Mouse (Mus musculus) kidney, postnatal 10 days (tissue): ENCODE results near the gene Stard10.

Experiments
- DNase-seq: peaks from one replicate; pipeline ENCODE4 v3.0.0; 2021; ENCODE audit warnings: mixed read lengths

The Stard10 gene

GRCm38 (mm10) chr7:101332045-101332831 is 15.4 kb downstream of the Stard10 start:
- DNase-seq = no peak

GRCm38 (mm10) chr7:101335228-101335627 is 18.3 kb downstream of the Stard10 start:
- DNase-seq = no peak

GRCm38 (mm10) chr7:101336686-101337085 is 19.8 kb downstream of the Stard10 start:
- DNase-seq = no peak

- DNase-seq = no peak
Measured at GRCm38 (mm10) chr7:101337401-101337800, 20.5 kb downstream of the Stard10 start.

GRCm38 (mm10) chr7:101341405-101341804 is 24.5 kb downstream of the Stard10 start:
- no peak for DNase-seq

- peak; percentile 38 for DNase-seq
Measured at GRCm38 (mm10) chr7:101343135-101343534, 26.2 kb downstream of the Stard10 start.

GRCm38 (mm10) chr7:101344892-101345291 is 28.0 kb downstream of the Stard10 start:
- no peak for DNase-seq

- DNase-seq = no peak
Measured at GRCm38 (mm10) chr7:101346991-101347390, 30.1 kb downstream of the Stard10 start.

- DNase-seq = peak; percentile 83
Measured at GRCm38 (mm10) chr7:101347767-101348270, 30.9 kb downstream of the Stard10 start, which contains the start of gene Arap1. Gene Arap1, plus strand, starts transcription at chr7:101348067.

GRCm38 (mm10) chr7:101348312-101348711 is 31.4 kb downstream of the Stard10 start:
- peak; percentile 35 for DNase-seq

- no peak for DNase-seq
Measured at GRCm38 (mm10) chr7:101349861-101350260, 33.0 kb downstream of the Stard10 start.

GRCm38 (mm10) chr7:101352404-101352803 is 35.5 kb downstream of the Stard10 start:
- no peak for DNase-seq

- DNase-seq = peak; percentile 38
Measured at GRCm38 (mm10) chr7:101354423-101354822, 37.5 kb downstream of the Stard10 start.

- DNase-seq = no peak
Measured at GRCm38 (mm10) chr7:101355551-101356100, 38.7 kb downstream of the Stard10 start.

- DNase-seq = no peak
Measured at GRCm38 (mm10) chr7:101356868-101357267, 40.0 kb downstream of the Stard10 start.

- peak; percentile 39 for DNase-seq
Measured at GRCm38 (mm10) chr7:101360406-101360805, 43.5 kb downstream of the Stard10 start.

GRCm38 (mm10) chr7:101361021-101361420 is 44.1 kb downstream of the Stard10 start:
- DNase-seq = no peak

GRCm38 (mm10) chr7:101361767-101362166 is 44.9 kb downstream of the Stard10 start:
- DNase-seq = no peak

GRCm38 (mm10) chr7:101362791-101363191 is 45.9 kb downstream of the Stard10 start:
- DNase-seq = no peak

- DNase-seq = no peak
Measured at GRCm38 (mm10) chr7:101363914-101364313, 47.0 kb downstream of the Stard10 start.

- DNase-seq = no peak
Measured at GRCm38 (mm10) chr7:101367901-101368852, 51.3 kb downstream of the Stard10 start.

- DNase-seq = no peak
Measured at GRCm38 (mm10) chr7:101369666-101370065, 52.8 kb downstream of the Stard10 start.

- peak; percentile 29 for DNase-seq
Measured at GRCm38 (mm10) chr7:101373082-101373481, 56.2 kb downstream of the Stard10 start.
